ENCODE assay signal across 25 mouse cellular contexts in the genomic region with DNA sequence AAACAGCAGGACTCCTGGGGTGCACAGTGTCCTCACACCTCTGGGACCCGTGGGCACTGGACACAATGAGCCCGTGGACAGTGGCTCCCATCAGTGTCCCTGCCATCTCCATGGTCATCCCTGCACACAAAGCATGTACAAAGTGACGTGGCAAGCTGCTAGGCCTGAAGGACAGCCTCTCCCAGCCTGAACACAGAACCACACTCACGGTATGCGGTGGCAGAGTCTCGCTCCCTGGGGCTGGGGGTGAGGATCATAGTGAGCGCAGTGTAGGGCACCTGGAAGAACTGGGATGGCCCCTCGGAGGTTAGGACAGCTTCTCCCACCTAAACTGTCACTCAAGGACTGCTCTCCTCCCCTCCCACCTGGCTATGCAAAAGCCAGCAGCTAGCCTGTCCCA. TPM values are rescaled to one million over a fixed set of nuclear protein-coding genes. Genes with fewer than 3 reads are reported as not detected.
DNase-seq lines count a peak whose midpoint lies in the region; ATAC-seq and TF ChIP-seq lines count a peak whose summit lies in the region.
"Had no signal": no experiment of that assay in that cellular context is flagged by ENCODE, and none has a peak within 500 bp of the region (broad histone marks: within the 10 kb centered on the region; RNA-seq: fewer than 3 reads in every experiment).

No protein-coding gene starts in this region.

- DNase-seq in heart, adult 2 months = no peak
- DNase-seq in liver, embryonic 13.5 days = no peak
- DNase-seq in liver, postnatal 0 days = no peak
- no peak for DNase-seq in G1E (ENCODE audit: low spot score)
- no peak for DNase-seq in cerebellum, adult 11 months
- DNase-seq: adrenal gland, adult 8-10 months; adrenal gland, postnatal 14 days; adrenal gland, postnatal 36 days; cerebellum, adult 18-20 months; cerebellum, adult 8-10 months; cerebellum, adult 9-11 months; cerebellum, postnatal 14 days; cerebellum, postnatal 36 days; embryo, embryonic 11 days had no signal

- H3K27me3 ChIP-seq in heart, embryonic 11.5 days (ENCODE audit: control insufficient read depth, insufficient read depth, low read length) = no peaks in the 10 kb centered on the region
- H3K27me3 ChIP-seq in heart, adult 2 months (ENCODE audit: control insufficient read depth, insufficient read depth, low read length) = no peaks in the 10 kb centered on the region
- H3K27me3 ChIP-seq in liver, embryonic 13.5 days = no peaks in the 10 kb centered on the region
- H3K27me3 ChIP-seq in liver, postnatal 0 days (ENCODE audit: insufficient read depth, low read length) = no peaks in the 10 kb centered on the region
- H3K27me3 ChIP-seq in megakaryocyte, embryonic 14.5 days (replicated peaks) = no peaks in the 10 kb centered on the region
- no peaks in the 10 kb centered on the region for H3K27me3 ChIP-seq in G1E (ENCODE audit: insufficient read depth, low read length)
- H3K27me3 ChIP-seq: embryonic facial prominence, embryonic 15.5 days; Patski had no signal

- TF ChIP-seq POLR2A in heart, adult 2 months (IDR thresholded peaks at IDR 0.05; ENCODE audit: insufficient read depth, low read depth, low read length) = no peak

- TF ChIP-seq CTCF in heart, adult 2 months (IDR thresholded peaks at IDR 0.05) = no peak
- TF ChIP-seq CTCF in liver, postnatal 0 days (IDR thresholded peaks at IDR 0.05; ENCODE audit: low read depth) = no peak
- no peak for TF ChIP-seq CTCF in G1E (IDR thresholded peaks at IDR 0.05; ENCODE audit: low read depth, low read length)

- H3K27ac ChIP-seq in heart, embryonic 11.5 days (ENCODE audit: low read depth, low read length) = no peak overlapping the region
- H3K27ac ChIP-seq in heart, adult 2 months = no peak overlapping the region
- H3K27ac ChIP-seq in liver, embryonic 13.5 days = peak overlapping the region; percentile 39
- no peak overlapping the region for H3K27ac ChIP-seq in liver, postnatal 0 days (ENCODE audit: low read depth)
- H3K27ac ChIP-seq: embryonic facial prominence, embryonic 13.5 days; embryonic facial prominence, embryonic 15.5 days; forebrain, embryonic 10.5 days; forebrain, embryonic 12.5 days had no signal

- no peaks in the 10 kb centered on the region for H3K36me3 ChIP-seq in heart, embryonic 11.5 days (ENCODE audit: control insufficient read depth, insufficient read depth, low read length)
- H3K36me3 ChIP-seq in heart, adult 2 months (ENCODE audit: control insufficient read depth, insufficient read depth, low read length) = no peaks in the 10 kb centered on the region
- H3K36me3 ChIP-seq in liver, embryonic 13.5 days = peaks cover 82% of the 10 kb centered on the region
- peaks cover 11% of the 10 kb centered on the region; the same call in 1 of the 2 replicates for H3K36me3 ChIP-seq in liver, postnatal 0 days (replicated peaks; ENCODE audit: insufficient read depth, low read length)
- peaks cover 88% of the 10 kb centered on the region for H3K36me3 ChIP-seq in megakaryocyte, embryonic 14.5 days (replicated peaks; ENCODE audit: low read length)
- peaks cover 85% of the 10 kb centered on the region for H3K36me3 ChIP-seq in G1E (replicated peaks)
- H3K36me3 ChIP-seq: embryonic facial prominence, embryonic 13.5 days; embryonic facial prominence, embryonic 15.5 days; forebrain, embryonic 10.5 days; forebrain, embryonic 12.5 days had no signal

- no peaks in the 10 kb centered on the region for H3K79me2 ChIP-seq in heart, adult 2 months (replicated peaks; ENCODE audit: control insufficient read depth, insufficient read depth, low read length)

- TF ChIP-seq EP300 in heart, adult 2 months (IDR thresholded peaks at IDR 0.05; ENCODE audit: insufficient read depth, low read depth, low read length) = no peak
- no peak for TF ChIP-seq EP300 in liver, postnatal 0 days (IDR thresholded peaks at IDR 0.05; ENCODE audit: low read depth)

- no peak overlapping the region for H3K4me3 ChIP-seq in heart, embryonic 11.5 days (ENCODE audit: low read depth, low read length)
- H3K4me3 ChIP-seq in heart, adult 2 months = no peak overlapping the region
- no peak overlapping the region for H3K4me3 ChIP-seq in liver, embryonic 13.5 days (replicated peaks)
- H3K4me3 ChIP-seq in liver, postnatal 0 days (ENCODE audit: low read depth, low read length) = no peak overlapping the region
- H3K4me3 ChIP-seq in megakaryocyte, embryonic 14.5 days (replicated peaks) = peak overlapping the region; percentile 84
- H3K4me3 ChIP-seq in G1E (ENCODE audit: low read depth, low read length) = peak overlapping the region; percentile 22; the same call in 1 of the 2 replicates
- H3K4me3 ChIP-seq: embryonic facial prominence, embryonic 13.5 days; embryonic facial prominence, embryonic 15.5 days; forebrain, embryonic 10.5 days; forebrain, embryonic 12.5 days had no signal

- intact Hi-C loops in heart, adult 2 months (cut with DNase I) = no loop called here

- 68% methylated on average over 8 of the region's 8 CpGs for whole genome bisulfite sequencing in heart, embryonic 11.5 days (ENCODE audit: insufficient replicate concordance)
- WGBS in heart, adult 2 months = 85% methylated on average over 8 of the region's 8 CpGs
- 82% methylated on average over 8 of the region's 8 CpGs for WGBS in liver, embryonic 13.5 days (ENCODE audit: insufficient replicate concordance)
- WGBS in liver, postnatal 0 days (ENCODE audit: insufficient replicate concordance) = 82% methylated on average over 8 of the region's 8 CpGs

- H3K4me1 ChIP-seq in heart, embryonic 11.5 days (ENCODE audit: control insufficient read depth, insufficient read depth, low read length) = peaks cover 20% of the 10 kb centered on the region
- peaks cover under 1% of the 10 kb centered on the region; the same call in 1 of the 2 replicates for H3K4me1 ChIP-seq in heart, adult 2 months (ENCODE audit: control insufficient read depth, insufficient read depth, low read length)
- peaks cover 58% of the 10 kb centered on the region for H3K4me1 ChIP-seq in liver, embryonic 13.5 days (replicated peaks)
- peaks cover under 1% of the 10 kb centered on the region for H3K4me1 ChIP-seq in liver, postnatal 0 days (ENCODE audit: insufficient read depth)
- peaks cover 99% of the 10 kb centered on the region for H3K4me1 ChIP-seq in megakaryocyte, embryonic 14.5 days
- peaks cover 96% of the 10 kb centered on the region for H3K4me1 ChIP-seq in G1E (ENCODE audit: insufficient read depth, low read depth, low read length)

- no peak overlapping the region for H3K4me2 ChIP-seq in heart, embryonic 11.5 days
- H3K4me2 ChIP-seq in liver, embryonic 13.5 days = 0 out of 2 replicates have a peak overlapping the region, but pooled peaks have one; percentile 25
- H3K4me2 ChIP-seq in liver, postnatal 0 days (ENCODE audit: low read depth, low read length) = no peak overlapping the region
- H3K4me2 ChIP-seq: embryonic facial prominence, embryonic 13.5 days; embryonic facial prominence, embryonic 15.5 days; forebrain, embryonic 12.5 days had no signal

- ATAC-seq in heart, embryonic 11.5 days (replicated peaks; ENCODE audit: insufficient number of reproducible peaks, low FRiP score, low TSS enrichment) = no peak
- no peak for ATAC-seq in liver, embryonic 13.5 days (ENCODE audit: low read depth)
- ATAC-seq in liver, postnatal 0 days = no peak
- no peak for ATAC-seq in megakaryocyte, adult 5-6 weeks (ENCODE audit: poor library complexity, severe bottlenecking)
- ATAC-seq in G1E (ENCODE audit: extremely low read depth, insufficient number of reproducible peaks, low FRiP score, poor library complexity, severe bottlenecking) = no peak
- ATAC-seq: activated CD4-positive, CD25-positive, alpha-beta regulatory T cell, adult 4 months; forebrain, embryonic 14.5 days; forebrain, embryonic 16.5 days; Patski had no signal

- H3K9me3 ChIP-seq in heart, embryonic 11.5 days (replicated peaks; ENCODE audit: control insufficient read depth, low read length) = no peaks in the 10 kb centered on the region
- H3K9me3 ChIP-seq in liver, embryonic 13.5 days (replicated peaks) = no peaks in the 10 kb centered on the region
- no peaks in the 10 kb centered on the region for H3K9me3 ChIP-seq in liver, postnatal 0 days (ENCODE audit: low read length)
- H3K9me3 ChIP-seq in megakaryocyte, embryonic 14.5 days = no peaks in the 10 kb centered on the region
- no peaks in the 10 kb centered on the region for H3K9me3 ChIP-seq in G1E (replicated peaks)
- H3K9me3 ChIP-seq: embryonic facial prominence, embryonic 13.5 days; embryonic facial prominence, embryonic 15.5 days; forebrain, embryonic 10.5 days; forebrain, embryonic 12.5 days had no signal

- peak overlapping the region; percentile 6; the same call in 1 of the 2 replicates for H3K9ac ChIP-seq in heart, embryonic 11.5 days (ENCODE audit: low read depth, low read length)
- H3K9ac ChIP-seq in heart, adult 2 months (ENCODE audit: low read depth, low read length) = no peak overlapping the region
- peak overlapping the region; percentile 29; the same call in 1 of the 2 replicates for H3K9ac ChIP-seq in liver, embryonic 13.5 days
- H3K9ac ChIP-seq in liver, postnatal 0 days (replicated peaks) = no peak overlapping the region
- H3K9ac ChIP-seq: embryonic facial prominence, embryonic 13.5 days; embryonic facial prominence, embryonic 15.5 days; forebrain, embryonic 12.5 days had no signal

RNA-seq across cellular contexts. Expression of gene Mfsd2b, which starts 5.2 kb away (rescaled TPM):
- polyA plus RNA-seq in heart, embryonic 11.5 days (2014; fragmentation: Nextera tagmentation; extraction: Ambion mirVana) = 12.7 and 14.8 TPM in 2 replicates
- total RNA-seq in heart, adult 2 months (2021) = 1 to 10 TPM in 1 of 2 experiments, under 1 TPM in 1; 0.55 to 2.3 TPM
- 1.7 and 2.0 TPM in 2 replicates for polyA plus RNA-seq in heart, adult 2 months (2012; rRNA removed)
- polyA plus RNA-seq in liver, embryonic 13.5 days (2015; fragmentation: Nextera tagmentation; extraction: Ambion mirVana) = 61.2 and 64.9 TPM in 2 replicates
- polyA plus RNA-seq in liver, postnatal 0 days (2015; fragmentation: Nextera tagmentation; extraction: Ambion mirVana) = 24.8 and 28.0 TPM in 2 replicates
- 312 and 347 TPM in 2 replicates for polyA plus RNA-seq in megakaryocyte, embryonic 14.5 days (2012; ENCODE audit: insufficient read depth, low replicate concordance)
- 0.40 and 3.2 TPM in 2 replicates for total RNA-seq in megakaryocyte, adult 5-6 weeks (2015)
- total RNA-seq in megakaryocyte, adult 5-6 weeks (2017) = 0.81 and 1.2 TPM in 2 replicates
- total RNA-seq in G1E (2014; fragmentation: Nextera tagmentation) = 174 and 182 TPM in 2 replicates
- total RNA-seq in G1E (2017) = 72.0 and 77.5 TPM in 2 replicates
- 120 and 159 TPM in 2 replicates for polyA plus RNA-seq in G1E (2012)

RNA-seq across cellular contexts. Expression of gene Wdcp, which starts 25.8 kb away (rescaled TPM):
- polyA plus RNA-seq in heart, embryonic 11.5 days (2014; fragmentation: Nextera tagmentation; extraction: Ambion mirVana) = 14.3 and 17.1 TPM in 2 replicates
- 1 to 10 TPM; 6.2 to 9.1 TPM for total RNA-seq in heart, adult 2 months (2021)
- 7.4 and 12.7 TPM in 2 replicates for polyA plus RNA-seq in heart, adult 2 months (2012; rRNA removed)
- polyA plus RNA-seq in liver, embryonic 13.5 days (2015; fragmentation: Nextera tagmentation; extraction: Ambion mirVana) = 16.1 and 17.3 TPM in 2 replicates
- 8.4 and 9.4 TPM in 2 replicates for polyA plus RNA-seq in liver, postnatal 0 days (2015; fragmentation: Nextera tagmentation; extraction: Ambion mirVana)
- 1.00 TPM in 1 of 2 replicates, not detected in the other for polyA plus RNA-seq in megakaryocyte, embryonic 14.5 days (2012; ENCODE audit: insufficient read depth, low replicate concordance)
- 17.6 and 24.2 TPM in 2 replicates for total RNA-seq in megakaryocyte, adult 5-6 weeks (2015)
- total RNA-seq in megakaryocyte, adult 5-6 weeks (2017) = 4.3 and 12.0 TPM in 2 replicates
- total RNA-seq in G1E (2014; fragmentation: Nextera tagmentation) (12.2 and 12.6 TPM in 2 replicates), G1E (2017) (12.3 and 14.3 TPM in 2 replicates)
- 1.6 and 2.1 TPM in 2 replicates for polyA plus RNA-seq in G1E (2012)

RNA-seq across cellular contexts. Expression of gene Fkbp1b, which starts 27.5 kb away (rescaled TPM):
- polyA plus RNA-seq in heart, embryonic 11.5 days (2014; fragmentation: Nextera tagmentation; extraction: Ambion mirVana) = 7.9 and 11.5 TPM in 2 replicates
- 1 to 10 TPM in 1 of 2 experiments, under 1 TPM in 1; 0.50 to 1.1 TPM for total RNA-seq in heart, adult 2 months (2021)
- 2.4 and 3.6 TPM in 2 replicates for polyA plus RNA-seq in heart, adult 2 months (2012; rRNA removed)
- polyA plus RNA-seq in liver, embryonic 13.5 days (2015; fragmentation: Nextera tagmentation; extraction: Ambion mirVana) = 3.2 and 3.6 TPM in 2 replicates
- polyA plus RNA-seq in liver, postnatal 0 days (2015; fragmentation: Nextera tagmentation; extraction: Ambion mirVana) = 3.1 and 4.6 TPM in 2 replicates
- polyA plus RNA-seq in megakaryocyte, embryonic 14.5 days (2012; ENCODE audit: insufficient read depth, low replicate concordance) = 3.8 and 15.5 TPM in 2 replicates
- total RNA-seq in megakaryocyte, adult 5-6 weeks (2015) = 58.3 and 64.7 TPM in 2 replicates
- total RNA-seq in megakaryocyte, adult 5-6 weeks (2017) = 40.8 and 49.7 TPM in 2 replicates
- total RNA-seq in G1E (2014; fragmentation: Nextera tagmentation) = 7.8 and 10.2 TPM in 2 replicates
- total RNA-seq in G1E (2017) = 8.0 and 9.9 TPM in 2 replicates
- polyA plus RNA-seq in G1E (2012) = 9.6 and 14.0 TPM in 2 replicates
- polyA plus RNA-seq: activated CD4-positive, CD25-positive, alpha-beta regulatory T cell, adult 4 months had no signal

RNA-seq across cellular contexts. Expression of gene Ubxn2a, which starts 38.6 kb away (rescaled TPM):
- 30.6 TPM in 2 replicates for polyA plus RNA-seq in heart, embryonic 11.5 days (2014; fragmentation: Nextera tagmentation; extraction: Ambion mirVana)
- 10 to 100 TPM; 72.1 to 76.0 TPM for total RNA-seq in heart, adult 2 months (2021)
- 11.2 and 22.5 TPM in 2 replicates for polyA plus RNA-seq in heart, adult 2 months (2012; rRNA removed)
- polyA plus RNA-seq in liver, embryonic 13.5 days (2015; fragmentation: Nextera tagmentation; extraction: Ambion mirVana) = 35.8 and 45.1 TPM in 2 replicates
- polyA plus RNA-seq in liver, postnatal 0 days (2015; fragmentation: Nextera tagmentation; extraction: Ambion mirVana) = 19.7 and 22.0 TPM in 2 replicates
- 2.5 and 10.4 TPM in 2 replicates for polyA plus RNA-seq in megakaryocyte, embryonic 14.5 days (2012; ENCODE audit: insufficient read depth, low replicate concordance)
- total RNA-seq in megakaryocyte, adult 5-6 weeks (2015) = 9.1 and 10.9 TPM in 2 replicates
- total RNA-seq in megakaryocyte, adult 5-6 weeks (2017) = 18.6 and 22.8 TPM in 2 replicates
- 58.3 and 65.4 TPM in 2 replicates for total RNA-seq in G1E (2014; fragmentation: Nextera tagmentation)
- 73.9 and 75.5 TPM in 2 replicates for total RNA-seq in G1E (2017)
- 14.3 and 22.6 TPM in 2 replicates for polyA plus RNA-seq in G1E (2012)

RNA-seq across cellular contexts. Expression of gene Atad2b, which starts 48.2 kb away (rescaled TPM):
- 11.1 and 12.8 TPM in 2 replicates for polyA plus RNA-seq in heart, embryonic 11.5 days (2014; fragmentation: Nextera tagmentation; extraction: Ambion mirVana)
- 10 to 100 TPM; 13.7 to 14.6 TPM for total RNA-seq in heart, adult 2 months (2021)
- 4.0 and 7.4 TPM in 2 replicates for polyA plus RNA-seq in heart, adult 2 months (2012; rRNA removed)
- 4.9 and 5.1 TPM in 2 replicates for polyA plus RNA-seq in liver, embryonic 13.5 days (2015; fragmentation: Nextera tagmentation; extraction: Ambion mirVana)
- polyA plus RNA-seq in liver, postnatal 0 days (2015; fragmentation: Nextera tagmentation; extraction: Ambion mirVana) = 4.1 and 4.7 TPM in 2 replicates
- polyA plus RNA-seq in megakaryocyte, embryonic 14.5 days (2012; ENCODE audit: insufficient read depth, low replicate concordance) = 1.4 and 7.0 TPM in 2 replicates
- total RNA-seq in megakaryocyte, adult 5-6 weeks (2015) = 79.0 and 90.2 TPM in 2 replicates
- 56.8 and 63.5 TPM in 2 replicates for total RNA-seq in megakaryocyte, adult 5-6 weeks (2017)
- total RNA-seq in G1E (2014; fragmentation: Nextera tagmentation) = 113 and 123 TPM in 2 replicates
- 44.4 and 54.5 TPM in 2 replicates for total RNA-seq in G1E (2017)
- polyA plus RNA-seq in G1E (2012) = 28.5 and 39.1 TPM in 2 replicates

Comparison
In these comparisons a context has a peak if more than half of its experiments do, and no peak if none do; other contexts are left out.
1. H3K9ac ChIP-seq: peak in heart, embryonic 11.5 days (single experiment) and liver, embryonic 13.5 days (single experiment); none in heart, adult 2 months (single experiment) and liver, postnatal 0 days (single experiment).
2. H3K4me3 ChIP-seq: peak in megakaryocyte, embryonic 14.5 days (single experiment) and G1E (single experiment); none in heart, embryonic 11.5 days (single experiment), heart, adult 2 months (single experiment), liver, embryonic 13.5 days (single experiment) and liver, postnatal 0 days (single experiment).